Mouse (Mus musculus): ENCODE data around the gene Ddit4l.
A peak's percentile ranks its signal among the peaks of the same experiment; 100 is the strongest.
"Not testable (repeated sequence)": the region's sequence is repeated elsewhere in the genome, so short reads cannot be mapped to it uniquely, and the experiment has no call there.

The Ddit4l gene

DNA sequence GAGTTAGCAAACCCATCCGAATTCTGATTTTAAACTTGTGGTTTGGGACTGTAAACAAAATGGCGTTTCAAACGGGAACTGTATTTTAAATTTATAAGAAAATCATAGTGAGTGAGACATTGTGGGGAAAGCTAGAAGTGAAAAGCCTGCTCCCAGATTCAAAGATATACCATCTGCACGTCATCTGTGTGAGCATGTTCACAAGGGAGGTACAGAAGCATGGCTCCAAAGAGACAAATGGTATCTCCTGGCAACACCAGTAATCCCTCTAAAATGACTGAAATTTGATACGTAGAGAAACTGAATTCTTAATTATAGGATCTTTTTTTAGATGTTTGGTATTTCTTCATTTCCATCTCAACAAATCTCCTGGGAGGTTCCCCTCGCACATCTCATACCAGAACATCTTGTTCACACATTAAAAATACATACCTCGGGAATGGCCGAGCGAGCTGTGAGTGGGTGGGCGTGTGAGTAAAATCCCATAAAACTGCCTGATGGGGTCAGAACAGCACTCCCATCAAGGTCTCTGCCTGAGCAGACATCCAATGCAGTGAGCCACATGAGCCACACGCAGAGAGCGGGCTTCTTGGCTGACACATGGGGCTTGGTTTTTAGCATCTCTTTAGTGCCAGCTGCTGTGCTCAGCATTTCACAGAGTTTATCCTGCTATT lies 26.2 kb downstream of the Ddit4l start:
- DNase-seq (ENCODE audit: low spot score) = peak; percentile 29

DNA sequence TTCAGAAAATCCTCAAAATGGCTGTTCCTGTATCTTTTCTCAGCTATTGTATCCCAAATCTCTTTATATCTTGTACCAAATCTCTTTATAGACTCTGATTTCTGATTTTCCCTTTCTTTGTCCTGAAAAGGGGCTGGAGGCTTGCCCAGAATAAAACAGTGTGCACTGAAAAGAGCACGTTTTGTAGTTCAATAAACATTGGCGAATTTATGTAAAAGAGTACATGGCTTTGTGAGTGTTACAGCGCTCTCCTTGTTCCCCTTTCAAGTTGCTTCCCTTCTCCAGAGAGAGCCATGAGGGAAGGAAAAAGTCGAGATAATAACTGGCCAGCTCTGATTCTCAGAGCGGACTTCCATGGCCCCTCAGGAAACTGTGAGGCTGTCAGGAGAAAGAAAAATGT lies 27.7 kb downstream of the Ddit4l start:
- no peak for DNase-seq (ENCODE audit: low spot score)

DNA sequence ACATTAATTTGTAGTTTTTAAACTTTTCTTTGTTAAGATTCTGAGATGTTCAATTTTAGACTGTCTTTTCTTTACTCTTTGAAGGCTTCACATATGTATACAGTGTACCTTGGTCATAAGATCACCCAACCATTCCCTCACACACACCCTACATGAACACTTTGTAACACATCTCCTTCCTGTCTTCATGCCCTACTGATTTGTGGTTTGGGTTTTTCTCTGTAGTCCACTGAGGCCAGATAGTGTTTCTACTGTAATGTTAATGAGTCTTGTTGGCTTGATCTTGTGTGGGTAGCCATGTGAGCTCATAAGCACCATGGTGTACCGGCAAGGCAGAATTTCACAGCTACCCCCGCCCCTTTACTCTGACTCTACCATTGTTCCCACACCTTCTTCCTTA lies 31.4 kb downstream of the Ddit4l start:
- DNase-seq (ENCODE audit: low spot score) = no peak

DNA sequence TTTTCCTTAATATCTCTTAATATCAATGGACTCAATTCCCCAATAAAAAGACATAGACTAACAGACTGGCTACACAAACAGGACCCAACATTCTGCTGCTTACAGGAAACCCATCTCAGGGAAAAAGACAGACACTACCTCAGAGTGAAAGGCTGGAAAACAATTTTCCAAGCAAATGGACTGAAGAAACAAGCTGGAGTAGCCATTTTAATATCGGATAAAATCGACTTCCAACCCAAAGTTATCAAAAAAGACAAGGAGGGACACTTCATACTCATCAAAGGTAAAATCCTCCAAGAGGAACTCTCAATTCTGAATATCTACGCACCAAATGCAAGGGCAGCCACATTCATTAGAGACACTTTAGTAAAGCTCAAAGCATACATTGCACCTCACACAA lies 49.8 kb downstream of the Ddit4l start, which contains the start of gene Gm21962:
Gm21962 (plus strand) TSS at position 301 of the 400 bp plus-strand sequence.
- DNase-seq (ENCODE audit: low spot score) = not testable (repeated sequence)
